Mouse (Mus musculus) testis, adult 2 months (tissue): ENCODE data around the gene Fam129a. TPM values are rescaled to one million over a fixed set of nuclear protein-coding genes. Genes with fewer than 3 reads are reported as not detected.

Experiments used
- H3K27ac ChIP-seq: fragments of 200-500 bp; 2 replicates; pipeline ENCODE4 v1.5.1; 2012; ENCODE audit warnings: low read depth, low read length; ENCODE audit not compliant: control insufficient read depth, insufficient read depth
- H3K27me3 ChIP-seq: fragments of 200-500 bp; 2 replicates; pipeline ENCODE4 v1.6.1; 2012; ENCODE audit warnings: mild to moderate bottlenecking, low read length, moderate library complexity; ENCODE audit not compliant: control insufficient read depth, insufficient read depth
- H3K36me3 ChIP-seq: fragments of 200-500 bp; 2 replicates; pipeline ENCODE4 v1.6.1; 2012; ENCODE audit warnings: mild to moderate bottlenecking, low read length; ENCODE audit not compliant: control insufficient read depth, insufficient read depth
- H3K4me1 ChIP-seq: fragments of 200-500 bp; 2 replicates; pipeline ENCODE4 v1.6.1; 2012; ENCODE audit warnings: low read length; ENCODE audit not compliant: control insufficient read depth, insufficient read depth
- H3K4me3 ChIP-seq: fragments of 200-500 bp; 2 replicates; pipeline ENCODE4 v1.5.1; 2012; ENCODE audit warnings: low read depth, mild to moderate bottlenecking, low read length, moderate library complexity, mixed read lengths; ENCODE audit not compliant: control insufficient read depth
- CTCF ChIP-seq: fragments of 200-500 bp; IDR thresholded peaks from 2 replicates; pipeline ENCODE4 v1.5.1; 2012; ENCODE audit warnings: low read depth, mild to moderate bottlenecking, inconsistent platforms, low read length, moderate library complexity; ENCODE audit not compliant: control insufficient read depth, insufficient read depth, insufficient replicate concordance
- POLR2A ChIP-seq: fragments of 200-500 bp; IDR thresholded peaks from 2 replicates; pipeline ENCODE4 v1.6.1; 2012; ENCODE audit warnings: low read depth, mild to moderate bottlenecking, inconsistent platforms, low read length, moderate library complexity; ENCODE audit not compliant: control insufficient read depth
- polyA plus RNA-seq: library from polyadenylated mRNA; depleted of rRNA; stranded (reverse); fragments of >200 nt; gene quantifications from 2 replicates; pipeline ENCODE4 v1.2.3, GENCODE M21; 2012

Fam129a gene
- polyA plus RNA-seq, 1 experiment = 8.8 TPM

GRCm38 (mm10) chr1:151660883-151661282, 89.9 kb downstream of the Fam129a start:
- Histone ChIP-seq H3K27ac (no peak overlapping the region; the same call in 1 of the 2 replicates), H3K36me3 (no peaks in the 10 kb centered on the region), H3K27me3 (no peaks in the 10 kb centered on the region), H3K4me3 (no peak overlapping the region), H3K4me1 (no peaks in the 10 kb centered on the region; the same call in 1 of the 2 replicates)
- TF ChIP-seq CTCF (no peak), POLR2A (no peak)

GRCm38 (mm10) chr1:151661684-151662439, 90.9 kb downstream of the Fam129a start:
- H3K27me3 ChIP-seq = no peaks in the 10 kb centered on the region

GRCm38 (mm10) chr1:151662958-151663357, 92.0 kb downstream of the Fam129a start:
- TF ChIP-seq CTCF (no peak), POLR2A (no peak)
- Histone ChIP-seq H3K27ac (peak overlapping the region; percentile 66), H3K4me3 (no peak overlapping the region), H3K36me3 (no peaks in the 10 kb centered on the region), H3K4me1 (no peaks in the 10 kb centered on the region; the same call in 1 of the 2 replicates), H3K27me3 (no peaks in the 10 kb centered on the region)

More at GRCm38 (mm10) chr1:151661684-151662439, 90.9 kb downstream of the Fam129a start:
- Histone ChIP-seq H3K4me1 (no peaks in the 10 kb centered on the region; the same call in 1 of the 2 replicates), H3K27ac (peak overlapping the region; percentile 16; the same call in 1 of the 2 replicates), H3K36me3 (no peaks in the 10 kb centered on the region), H3K4me3 (no peak overlapping the region)
- TF ChIP-seq CTCF = no peak
- no peak for TF ChIP-seq POLR2A

- Histone ChIP-seq H3K4me1 (no peaks in the 10 kb centered on the region; the same call in 1 of the 2 replicates), H3K27ac (no peak overlapping the region), H3K4me3 (no peak overlapping the region), H3K27me3 (no peaks in the 10 kb centered on the region), H3K36me3 (no peaks in the 10 kb centered on the region)
- TF ChIP-seq POLR2A (no peak), CTCF (no peak)
Observed at GRCm38 (mm10) chr1:151664384-151664783, 93.4 kb downstream of the Fam129a start.

- Histone ChIP-seq H3K27me3 (no peaks in the 10 kb centered on the region), H3K36me3 (no peaks in the 10 kb centered on the region), H3K27ac (no peak overlapping the region), H3K4me1 (no peaks in the 10 kb centered on the region; the same call in 1 of the 2 replicates), H3K4me3 (no peak overlapping the region)
- no peak for TF ChIP-seq CTCF
- TF ChIP-seq POLR2A = no peak
Observed at GRCm38 (mm10) chr1:151664837-151665431, 93.9 kb downstream of the Fam129a start.

GRCm38 (mm10) chr1:151667351-151668074, 96.5 kb downstream of the Fam129a start:
- no peak overlapping the region for H3K27ac ChIP-seq
- no peaks in the 10 kb centered on the region for H3K4me1 ChIP-seq
- no peak overlapping the region for H3K4me3 ChIP-seq
- TF ChIP-seq POLR2A (no peak), CTCF (no peak)
- no peaks in the 10 kb centered on the region for H3K36me3 ChIP-seq
- H3K27me3 ChIP-seq = no peaks in the 10 kb centered on the region
